Comparison of ENCODE assay signal across 21 mouse cellular contexts in the genomic region with DNA sequence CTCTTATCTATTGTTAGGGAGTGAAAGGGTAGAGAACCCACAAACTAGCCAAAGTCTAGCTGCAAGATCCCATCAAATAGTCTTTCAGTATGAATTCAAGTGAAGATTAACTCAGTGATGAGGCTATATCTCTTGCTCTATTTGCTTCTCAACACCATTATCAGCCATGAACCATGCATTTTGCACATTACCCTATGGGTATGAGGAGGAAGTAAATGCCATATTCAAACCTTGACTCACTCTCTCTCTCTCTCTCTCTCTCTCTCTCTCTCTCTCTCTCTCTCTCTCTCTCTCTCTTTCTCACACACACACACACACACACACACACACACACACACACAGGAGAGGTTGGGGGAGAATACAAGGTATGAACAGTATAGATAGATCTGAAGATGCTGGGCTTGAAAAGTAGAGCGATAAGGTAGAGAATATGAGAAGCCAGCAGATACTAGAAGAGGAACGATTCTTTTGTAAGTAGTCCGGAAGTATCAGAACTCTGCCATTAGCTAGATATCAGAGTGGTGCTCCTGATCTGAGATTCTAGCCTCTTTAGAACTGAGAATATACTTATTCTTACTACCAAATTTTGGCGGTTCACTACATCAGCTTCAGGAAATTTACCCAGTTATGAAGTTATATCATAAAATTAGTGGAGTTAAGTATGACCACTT.
DNase-seq lines count a peak whose midpoint lies in the region; ATAC-seq and TF ChIP-seq lines count a peak whose summit lies in the region.
"Had no signal": no experiment of that assay in that cellular context is flagged by ENCODE, and none has a peak within 500 bp of the region (broad histone marks: within the 10 kb centered on the region; RNA-seq: fewer than 3 reads in every experiment).

No protein-coding gene starts in this region.

- TF ChIP-seq EP300 in MEL (IDR thresholded peaks at IDR 0.05; ENCODE audit: low read depth in 1 of 2, low read length in 2 of 2) = peak; percentile 36 to 55

- H3K27ac ChIP-seq in MEL (ENCODE audit: control insufficient read depth, low read depth, low read length) = no peak overlapping the region; the same call in none of the 2 replicates
- H3K27ac ChIP-seq in midbrain, embryonic 13.5 days = no peak overlapping the region

- H3K4me3 ChIP-seq in MEL (ENCODE audit: control insufficient read depth in 1 of 2, insufficient read depth in 1 of 2, low read depth in 2 of 2, low read length in 2 of 2) = no peak overlapping the region; a peak in 1 of 4 replicates
- H3K4me3 ChIP-seq in midbrain, embryonic 13.5 days (replicated peaks) = no peak overlapping the region

- no peak for TF ChIP-seq POLR2A in MEL (IDR thresholded peaks at IDR 0.05; ENCODE audit: control insufficient read depth in 1 of 2, insufficient read depth in 1 of 2, low read depth in 1 of 2, low read length in 2 of 2, poor library complexity in 1 of 2)

- ATAC-seq in midbrain, embryonic 13.5 days = no peak
- ATAC-seq: activated CD4-positive, CD25-positive, alpha-beta regulatory T cell, adult 4 months; CD4-positive, CD25-positive, alpha-beta regulatory T cell, adult 4 months; Patski had no signal

- no peak overlapping the region for H3K9ac ChIP-seq in MEL (ENCODE audit: control insufficient read depth, low read depth, low read length, poor library complexity, severe bottlenecking)
- no peak overlapping the region for H3K9ac ChIP-seq in midbrain, embryonic 13.5 days (replicated peaks)

- H3K36me3 ChIP-seq in MEL (ENCODE audit: control insufficient read depth in 1 of 2, insufficient read depth in 2 of 2, low read length in 2 of 2) = peaks cover 0 to 15% of the 10 kb centered on the region in 2 experiments; a peak in 2 of 4 replicates
- no peaks in the 10 kb centered on the region for H3K36me3 ChIP-seq in midbrain, embryonic 13.5 days
- H3K36me3 ChIP-seq: G1E had no signal

- H3K27me3 ChIP-seq in MEL (ENCODE audit: control insufficient read depth in 1 of 2, insufficient read depth in 2 of 2, low read length in 2 of 2) = no peaks in the 10 kb centered on the region
- H3K27me3 ChIP-seq in midbrain, embryonic 13.5 days = no peaks in the 10 kb centered on the region
- H3K27me3 ChIP-seq: CH12.LX, Patski had no signal

- no peaks in the 10 kb centered on the region for H3K9me3 ChIP-seq in MEL (replicated peaks; ENCODE audit: insufficient read depth, low read length)
- no peaks in the 10 kb centered on the region for H3K9me3 ChIP-seq in midbrain, embryonic 13.5 days
- H3K9me3 ChIP-seq: G1E had no signal

- no peaks in the 10 kb centered on the region for H3K79me2 ChIP-seq in MEL (ENCODE audit: control insufficient read depth, insufficient read depth, low read length, poor library complexity)

- H3K4me1 ChIP-seq in MEL (ENCODE audit: control insufficient read depth in 1 of 2, insufficient read depth in 2 of 2, low read length in 2 of 2) = peaks cover 0 to 11% of the 10 kb centered on the region in 2 experiments; a peak in 3 of 4 replicates
- no peaks in the 10 kb centered on the region for H3K4me1 ChIP-seq in midbrain, embryonic 13.5 days (replicated peaks)

- DNase-seq in MEL (ENCODE audit: low read depth, low spot score) = peak; percentile 58
- peak; percentile 16 for DNase-seq in MEL-GATA-1-ER (ENCODE audit: extremely low read depth, low read depth)
- DNase-seq in cerebellum, adult 18-20 months = no peak
- DNase-seq: adrenal gland, adult 2 months; adrenal gland, adult 8-10 months; adrenal gland, postnatal 10 days; adrenal gland, postnatal 14 days; adrenal gland, postnatal 25 days; adrenal gland, postnatal 36 days; B cell, adult 2 months; cerebellum, adult 11 months; cerebellum, adult 11-12 months; cerebellum, adult 2 months; cerebellum, adult 8-10 months; cerebellum, adult 9-10 months had no signal

- no peak for TF ChIP-seq CTCF in MEL (IDR thresholded peaks at IDR 0.05 in 2 of 3, conservative IDR thresholded peaks at IDR 0.05 in 1 of 3; ENCODE audit: control insufficient read depth in 1 of 3, insufficient read depth in 1 of 3, low read depth in 2 of 3, low read length in 3 of 3, poor library complexity in 1 of 3, severe bottlenecking in 1 of 3)

- no peak overlapping the region for H3K4me2 ChIP-seq in midbrain, embryonic 13.5 days (replicated peaks)

- 91% methylated on average over 4 of the region's 4 CpGs for WGBS in midbrain, embryonic 13.5 days

- TF ChIP-seq RAD21 in MEL (IDR thresholded peaks at IDR 0.05; ENCODE audit: low read depth, low read length) = no peak

TF ChIP-seq in MEL, 35 proteins besides CTCF, POLR2A, EP300 and RAD21:
- TF ChIP-seq MAX (IDR thresholded peaks at IDR 0.05; ENCODE audit: low read length) (no peak), JUND (IDR thresholded peaks at IDR 0.05; ENCODE audit: low read depth, low read length) (peak; percentile 70; the same call in 1 of the 2 replicates), GATA1 (IDR thresholded peaks at IDR 0.05; ENCODE audit: low read depth, low read length) (peak; percentile 57; the same call in 1 of the 2 replicates), RCOR1 (IDR thresholded peaks at IDR 0.05; ENCODE audit: low read depth, low read length) (peak; percentile 34; the same call in 1 of the 2 replicates)

Comparison
In these comparisons a context has a peak if more than half of its experiments do, and no peak if none do; other contexts are left out.
1. DNase-seq: peak in MEL (single experiment) and MEL-GATA-1-ER (single experiment); none in cerebellum, adult 18-20 months (0 of 2).